Mouse (Mus musculus): ENCODE measurements at regions not wholly inside any gene's neighbourhood (a gene's known extent, or its start where the extent isn't known, plus 50 kb on each side); places are given as distances from the start of the nearest gene placed in this dataset.
"Not testable (repeated sequence)": the region's sequence is repeated elsewhere in the genome, so short reads cannot be mapped to it uniquely, and the experiment has no call there.

- Histone ChIP-seq H3K9me3 (replicated peaks) (no peaks in the 10 kb centered on the region), H3K36me3 (no peaks in the 10 kb centered on the region), H3K9ac (no peak overlapping the region), H3K27ac (no peak overlapping the region), H3K4me1 (no peaks in the 10 kb centered on the region), H3K4me2 (no peak overlapping the region), H3K4me3 (no peak overlapping the region), H3K27me3 (replicated peaks) (no peaks in the 10 kb centered on the region)
- no peak for ATAC-seq
- 52% methylated on average over 1 of the region's 1 CpGs for WGBS (ENCODE audit: insufficient replicate concordance)
Measured at GRCm38 (mm10) chr16:49441225-49441624, 257.8 kb upstream of the Ift57 start.

GRCm38 (mm10) chr16:49447356-49447755, 251.7 kb upstream of the Ift57 start:
- H3K36me3 ChIP-seq; H3K27me3 ChIP-seq (replicated peaks); H3K9ac ChIP-seq; ATAC-seq; H3K4me3 ChIP-seq; H3K4me1 ChIP-seq; H3K9me3 ChIP-seq (replicated peaks); H3K4me2 ChIP-seq; H3K27ac ChIP-seq: not testable (repeated sequence)
- WGBS (ENCODE audit: insufficient replicate concordance) = 79% methylated on average over 8 of the region's 9 CpGs

- Histone ChIP-seq H3K27ac (no peak overlapping the region), H3K4me3 (no peak overlapping the region), H3K9ac (no peak overlapping the region), H3K27me3 (replicated peaks) (no peaks in the 10 kb centered on the region), H3K4me2 (no peak overlapping the region), H3K9me3 (replicated peaks) (no peaks in the 10 kb centered on the region), H3K36me3 (no peaks in the 10 kb centered on the region), H3K4me1 (no peaks in the 10 kb centered on the region)
- 71% methylated on average over 8 of the region's 8 CpGs for WGBS (ENCODE audit: insufficient replicate concordance)
- no peak for ATAC-seq
Measured at GRCm38 (mm10) chr16:49493881-49494280, 205.2 kb upstream of the Ift57 start.

GRCm38 (mm10) chr16:49497521-49498010, 201.5 kb upstream of the Ift57 start:
- H3K9ac ChIP-seq = no peak overlapping the region
- H3K27me3 ChIP-seq (replicated peaks) = no peaks in the 10 kb centered on the region
- no peaks in the 10 kb centered on the region for H3K36me3 ChIP-seq
- WGBS (ENCODE audit: insufficient replicate concordance) = 72% methylated on average over 3 of the region's 3 CpGs
- no peaks in the 10 kb centered on the region for H3K4me1 ChIP-seq
- no peak overlapping the region for H3K4me2 ChIP-seq
- no peak overlapping the region for H3K4me3 ChIP-seq
- ATAC-seq = no peak
- H3K9me3 ChIP-seq (replicated peaks) = no peaks in the 10 kb centered on the region
- H3K27ac ChIP-seq = no peak overlapping the region

GRCm38 (mm10) chr16:49500818-49501217, 198.2 kb upstream of the Ift57 start:
- no peak overlapping the region for H3K4me3 ChIP-seq

GRCm38 (mm10) chr16:49503897-49504413, 195.1 kb upstream of the Ift57 start:
- H3K4me2 ChIP-seq = no peak overlapping the region
- no peaks in the 10 kb centered on the region for H3K36me3 ChIP-seq
- ATAC-seq = no peak
- 51% methylated on average over 14 of the region's 14 CpGs for WGBS (ENCODE audit: insufficient replicate concordance)
- no peak overlapping the region for H3K4me3 ChIP-seq
- no peak overlapping the region for H3K27ac ChIP-seq
- no peaks in the 10 kb centered on the region for H3K27me3 ChIP-seq (replicated peaks)
- no peaks in the 10 kb centered on the region for H3K4me1 ChIP-seq
- H3K9ac ChIP-seq = no peak overlapping the region
- no peaks in the 10 kb centered on the region for H3K9me3 ChIP-seq (replicated peaks)

More at GRCm38 (mm10) chr16:49500818-49501217, 198.2 kb upstream of the Ift57 start:
- H3K9me3 ChIP-seq (replicated peaks) = no peaks in the 10 kb centered on the region
- H3K27me3 ChIP-seq (replicated peaks) = no peaks in the 10 kb centered on the region
- no peaks in the 10 kb centered on the region for H3K36me3 ChIP-seq
- no peak overlapping the region for H3K4me2 ChIP-seq
- 21% methylated on average over 4 of the region's 4 CpGs for WGBS (ENCODE audit: insufficient replicate concordance)
- H3K27ac ChIP-seq = no peak overlapping the region
- H3K9ac ChIP-seq = no peak overlapping the region
- H3K4me1 ChIP-seq = no peaks in the 10 kb centered on the region
- no peak for ATAC-seq

GRCm38 (mm10) chr16:49504669-49505068, 194.4 kb upstream of the Ift57 start:
- 68% methylated on average over 6 of the region's 6 CpGs for WGBS (ENCODE audit: insufficient replicate concordance)
- ATAC-seq = no peak
- no peaks in the 10 kb centered on the region for H3K36me3 ChIP-seq

GRCm38 (mm10) chr16:49505271-49505670, 193.8 kb upstream of the Ift57 start:
- Histone ChIP-seq H3K27ac (no peak overlapping the region), H3K4me2 (no peak overlapping the region), H3K9me3 (replicated peaks) (no peaks in the 10 kb centered on the region), H3K4me1 (no peaks in the 10 kb centered on the region), H3K4me3 (no peak overlapping the region), H3K9ac (no peak overlapping the region), H3K36me3 (no peaks in the 10 kb centered on the region), H3K27me3 (replicated peaks) (no peaks in the 10 kb centered on the region)
- 68% methylated on average over 9 of the region's 9 CpGs for WGBS (ENCODE audit: insufficient replicate concordance)
- no peak for ATAC-seq

More at GRCm38 (mm10) chr16:49504669-49505068, 194.4 kb upstream of the Ift57 start:
- Histone ChIP-seq H3K9me3 (replicated peaks) (no peaks in the 10 kb centered on the region), H3K27ac (no peak overlapping the region), H3K4me2 (no peak overlapping the region), H3K27me3 (replicated peaks) (no peaks in the 10 kb centered on the region), H3K4me1 (no peaks in the 10 kb centered on the region), H3K9ac (no peak overlapping the region), H3K4me3 (no peak overlapping the region)

- Histone ChIP-seq H3K27me3 (replicated peaks) (no peaks in the 10 kb centered on the region), H3K4me1 (no peaks in the 10 kb centered on the region)
- 78% methylated on average over 3 of the region's 3 CpGs for WGBS (ENCODE audit: insufficient replicate concordance)
Measured at GRCm38 (mm10) chr16:49518844-49519243, 180.2 kb upstream of the Ift57 start.

GRCm38 (mm10) chr16:49520411-49520810, 178.6 kb upstream of the Ift57 start:
- H3K4me2 ChIP-seq = no peak overlapping the region
- ATAC-seq = no peak
- 53% methylated on average over 3 of the region's 3 CpGs for WGBS (ENCODE audit: insufficient replicate concordance)

More at GRCm38 (mm10) chr16:49518844-49519243, 180.2 kb upstream of the Ift57 start:
- Histone ChIP-seq H3K9ac (no peak overlapping the region), H3K4me3 (no peak overlapping the region), H3K9me3 (replicated peaks) (no peaks in the 10 kb centered on the region), H3K36me3 (no peaks in the 10 kb centered on the region), H3K4me2 (no peak overlapping the region), H3K27ac (no peak overlapping the region)
- ATAC-seq = no peak

GRCm38 (mm10) chr16:49521685-49522084, 177.3 kb upstream of the Ift57 start:
- H3K4me2 ChIP-seq = no peak overlapping the region
- no peak for ATAC-seq
- no peaks in the 10 kb centered on the region for H3K4me1 ChIP-seq
- H3K27ac ChIP-seq = no peak overlapping the region
- H3K4me3 ChIP-seq = no peak overlapping the region
- no peak overlapping the region for H3K9ac ChIP-seq
- WGBS (ENCODE audit: insufficient replicate concordance) = 49% methylated on average over 2 of the region's 2 CpGs
- no peaks in the 10 kb centered on the region for H3K36me3 ChIP-seq
- H3K27me3 ChIP-seq (replicated peaks) = no peaks in the 10 kb centered on the region
- no peaks in the 10 kb centered on the region for H3K9me3 ChIP-seq (replicated peaks)

More at GRCm38 (mm10) chr16:49520411-49520810, 178.6 kb upstream of the Ift57 start:
- Histone ChIP-seq H3K9me3 (replicated peaks) (no peaks in the 10 kb centered on the region), H3K36me3 (no peaks in the 10 kb centered on the region), H3K9ac (no peak overlapping the region), H3K27ac (no peak overlapping the region), H3K4me1 (no peaks in the 10 kb centered on the region), H3K27me3 (replicated peaks) (no peaks in the 10 kb centered on the region), H3K4me3 (no peak overlapping the region)

- 60% methylated on average over 5 of the region's 5 CpGs for WGBS (ENCODE audit: insufficient replicate concordance)
- no peaks in the 10 kb centered on the region for H3K36me3 ChIP-seq
- no peak overlapping the region for H3K4me3 ChIP-seq
- H3K4me2 ChIP-seq = no peak overlapping the region
- no peaks in the 10 kb centered on the region for H3K9me3 ChIP-seq (replicated peaks)
- no peaks in the 10 kb centered on the region for H3K4me1 ChIP-seq
- no peaks in the 10 kb centered on the region for H3K27me3 ChIP-seq (replicated peaks)
- no peak overlapping the region for H3K9ac ChIP-seq
- H3K27ac ChIP-seq = no peak overlapping the region
- no peak for ATAC-seq
Measured at GRCm38 (mm10) chr16:49522576-49522975, 176.5 kb upstream of the Ift57 start.

- H3K36me3 ChIP-seq; H3K4me1 ChIP-seq; H3K27me3 ChIP-seq (replicated peaks); H3K27ac ChIP-seq; ATAC-seq; H3K9ac ChIP-seq; H3K4me3 ChIP-seq; H3K4me2 ChIP-seq; H3K9me3 ChIP-seq (replicated peaks): not testable (repeated sequence)
- 54% methylated on average over 2 of the region's 2 CpGs for WGBS (ENCODE audit: insufficient replicate concordance)
Measured at GRCm38 (mm10) chr16:49528618-49529017, 170.4 kb upstream of the Ift57 start.

Data from liver, embryonic 12.5 days (tissue).